Mouse (Mus musculus): Measurements from ENCODE around the gene Pip5k1b.

GRCm38 (mm10) chr19:24486433-24487296 is 69.0 kb downstream of the Pip5k1b start:
- TF ChIP-seq CTCF (IDR thresholded peaks at IDR 0.05; ENCODE audit: borderline replicate concordance, insufficient read depth, low read length) (no peak), POLR2A (IDR thresholded peaks at IDR 0.05; ENCODE audit: low read depth, low read length) (no peak)
